Mouse (Mus musculus): ENCODE data around the gene Nkain2. TPM values are rescaled to one million over a fixed set of nuclear protein-coding genes. Genes with fewer than 3 reads are reported as not detected.

The Nkain2 gene
- total RNA-seq, 2 experiments from 2014 or later, result 0.79 TPM; not detected in 1

DNA sequence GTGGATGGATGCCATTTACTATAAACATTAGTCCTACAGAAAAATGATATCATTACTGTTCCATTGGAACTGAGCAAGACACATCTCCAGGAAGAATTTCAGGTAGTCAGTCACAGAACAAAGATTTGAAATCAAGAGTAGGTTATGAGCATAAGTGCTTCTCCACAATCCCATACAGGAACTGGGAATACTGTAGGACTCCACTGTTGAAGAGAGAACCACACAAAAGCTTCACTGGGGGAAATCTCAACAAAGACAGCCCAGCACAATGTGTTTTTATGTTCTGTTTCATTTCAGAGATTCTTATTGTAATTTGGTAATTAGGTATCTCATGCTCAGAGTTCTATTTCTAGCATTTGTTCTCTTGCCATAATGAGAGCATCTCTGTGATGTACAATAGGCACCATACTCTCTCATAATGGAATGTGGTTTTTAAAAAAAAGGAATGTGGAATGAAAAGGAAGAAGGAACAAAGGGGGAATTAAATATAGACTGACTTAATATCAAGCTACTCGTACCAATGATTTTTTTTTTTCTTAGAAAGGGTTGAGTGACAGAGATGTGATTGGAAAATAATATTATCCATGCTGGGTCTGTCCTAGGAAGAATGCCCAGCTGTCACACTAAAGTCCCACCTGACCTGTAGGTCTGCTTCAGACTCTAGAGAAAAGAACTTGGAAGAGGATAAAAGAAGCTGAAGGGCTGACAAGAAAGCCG is 313.5 kb downstream of the Nkain2 start:
- no peak for DNase-seq

- no peak for DNase-seq
Observed at GRCm38 (mm10) chr10:32557673-32558072, 332.6 kb downstream of the Nkain2 start.

GRCm38 (mm10) chr10:32536057-32536456 is 354.2 kb downstream of the Nkain2 start:
- DNase-seq, result no peak

GRCm38 (mm10) chr10:32510821-32511220 is 379.4 kb downstream of the Nkain2 start:
- DNase-seq, result no peak

DNA sequence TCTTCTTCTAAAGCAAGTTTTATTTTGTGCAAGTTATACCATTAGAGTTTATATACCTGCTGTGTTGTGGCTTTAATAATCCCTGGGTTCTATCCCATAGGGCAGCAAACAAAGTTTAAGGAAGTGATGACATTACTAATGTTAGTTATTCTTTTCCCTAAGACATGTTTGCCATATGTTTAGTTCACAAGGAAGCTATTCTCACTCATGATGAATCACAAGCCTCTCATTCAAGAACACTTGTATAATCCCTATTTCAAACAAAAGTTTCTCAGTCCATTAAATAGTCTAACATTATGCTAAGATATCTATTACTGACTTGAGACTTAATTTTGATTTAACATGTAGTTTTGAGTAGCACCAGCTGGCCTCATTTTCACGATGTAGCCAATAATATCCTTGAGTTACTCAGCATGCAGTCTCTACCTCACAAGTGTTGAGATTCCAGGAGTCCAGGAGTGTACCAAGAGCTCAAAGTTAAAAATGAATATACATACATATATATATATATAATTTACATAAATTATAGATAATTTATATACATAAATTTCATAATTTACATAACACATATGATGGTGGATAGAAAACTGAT is 395.6 kb downstream of the Nkain2 start:
- DNase-seq, result no peak

- no peak for DNase-seq
Observed at GRCm38 (mm10) chr10:32493600-32493999, 396.7 kb downstream of the Nkain2 start.

DNA sequence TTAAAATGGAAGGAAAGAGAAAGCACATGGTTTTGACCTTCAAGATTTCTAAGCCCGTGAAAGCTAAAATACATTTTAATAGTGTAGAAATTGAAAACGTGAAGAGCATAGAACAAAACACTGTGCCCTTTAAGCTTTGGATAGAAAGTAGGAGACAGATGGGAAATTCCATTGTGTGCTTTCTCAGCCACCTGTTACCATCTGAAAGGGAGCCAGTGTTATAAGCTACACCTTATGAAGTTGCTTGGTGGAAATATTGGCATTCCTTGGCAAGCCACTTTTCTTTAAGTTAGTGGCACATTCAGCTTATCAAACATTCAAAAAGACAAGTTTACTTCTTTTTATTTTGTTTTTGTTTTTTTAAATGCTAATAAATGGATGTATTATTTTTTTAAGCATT is 427.5 kb downstream of the Nkain2 start:
- DNase-seq, result no peak

- no peak for DNase-seq
Observed at GRCm38 (mm10) chr10:32439932-32440519, 450.2 kb downstream of the Nkain2 start.

DNA sequence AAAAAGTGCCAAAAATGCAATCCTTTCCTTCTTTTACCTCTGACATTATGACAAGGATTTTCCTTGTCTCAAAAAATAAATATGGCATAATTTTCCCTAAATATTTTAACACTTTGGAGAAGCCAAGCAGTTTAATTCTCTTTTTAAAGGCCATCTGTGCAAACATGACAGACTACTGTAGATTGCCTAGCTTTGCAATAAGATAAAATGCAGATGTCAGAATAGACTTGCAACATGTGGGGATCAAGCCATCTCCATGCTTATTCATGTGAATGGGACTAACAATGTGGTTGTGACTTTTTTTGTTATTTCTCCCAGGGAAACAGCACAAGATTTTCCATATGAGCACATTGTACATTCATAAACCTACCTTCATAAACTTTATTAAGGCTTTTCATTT is 476.0 kb downstream of the Nkain2 start:
- DNase-seq, result no peak

- DNase-seq, result no peak
Observed at GRCm38 (mm10) chr10:32411331-32411730, 478.9 kb downstream of the Nkain2 start.

DNA sequence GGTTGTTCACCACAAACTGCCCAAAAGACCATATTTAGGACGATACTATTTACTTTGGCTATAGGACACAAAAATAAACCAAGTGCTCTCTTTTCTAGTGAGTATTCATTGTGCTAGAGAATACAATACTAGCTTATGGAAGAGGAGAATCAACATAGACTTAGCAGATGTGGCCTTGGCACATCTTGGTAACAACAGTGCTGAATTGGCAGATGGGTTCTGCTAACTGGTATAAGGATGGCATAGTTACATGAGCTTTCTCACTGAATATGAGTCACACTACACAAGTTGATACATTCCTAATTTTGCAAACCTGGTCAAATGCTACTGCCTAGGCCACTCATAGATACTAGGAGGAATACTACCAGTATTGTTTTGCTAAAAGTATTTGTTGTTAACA is 489.3 kb downstream of the Nkain2 start:
- DNase-seq, result no peak

DNA sequence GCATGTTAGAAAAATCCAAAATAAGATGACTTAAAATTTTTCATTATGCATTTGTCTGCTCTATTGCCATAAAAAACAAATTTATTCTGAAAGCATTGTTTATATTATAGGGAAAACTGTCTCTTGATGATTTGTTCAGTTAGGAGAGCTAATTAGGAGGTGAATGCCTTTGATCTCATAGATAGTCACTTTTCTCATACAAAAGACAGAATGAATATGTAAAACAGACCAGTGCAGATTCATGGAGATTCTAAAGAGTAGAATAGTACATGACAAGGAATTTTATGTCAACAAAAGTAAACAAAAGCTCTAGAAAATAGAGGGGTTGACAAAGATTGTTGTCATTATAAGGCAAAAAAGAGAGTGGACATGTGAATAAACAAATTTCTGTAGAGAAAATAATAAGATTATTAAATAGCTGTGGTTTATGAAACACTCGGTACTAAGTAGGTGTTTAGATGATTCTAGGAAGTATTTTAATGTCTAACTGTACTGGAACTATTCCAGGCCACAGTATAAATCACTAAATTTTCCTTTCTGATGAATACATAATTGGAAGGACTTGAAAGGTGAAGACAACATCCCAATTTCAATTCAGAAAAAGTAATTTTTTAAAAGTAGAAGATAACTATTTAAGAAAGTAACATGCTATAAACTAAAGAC is 496.3 kb downstream of the Nkain2 start:
- no peak for DNase-seq

DNA sequence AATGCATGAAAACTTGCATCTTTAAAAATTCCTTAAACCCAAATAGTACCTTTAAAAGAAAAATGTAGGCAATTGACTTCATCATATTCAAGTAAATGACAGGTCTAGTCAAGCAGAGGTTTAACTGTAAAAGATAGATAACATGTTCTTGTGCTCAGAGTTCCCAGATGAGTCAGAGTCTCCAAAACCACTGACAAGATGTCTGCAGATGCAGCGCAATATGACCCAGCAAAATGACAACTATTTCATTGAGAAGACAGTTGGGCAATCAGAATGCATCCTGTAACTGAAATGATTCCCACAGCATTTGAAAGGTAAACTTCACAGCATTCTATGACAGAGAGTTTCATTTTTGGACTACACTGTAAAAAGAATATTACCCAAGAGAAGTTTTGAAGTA is 496.9 kb downstream of the Nkain2 start:
- no peak for DNase-seq

GRCm38 (mm10) chr10:32312754-32313153 is 577.5 kb downstream of the Nkain2 start:
- DNase-seq, result no peak

GRCm38 (mm10) chr10:32301024-32301597 is 589.2 kb downstream of the Nkain2 start:
- DNase-seq, result no peak

- no peak for DNase-seq
Observed at GRCm38 (mm10) chr10:32290487-32290886, 599.8 kb downstream of the Nkain2 start.

GRCm38 (mm10) chr10:32283690-32284089 is 606.6 kb downstream of the Nkain2 start:
- DNase-seq, result no peak

DNA sequence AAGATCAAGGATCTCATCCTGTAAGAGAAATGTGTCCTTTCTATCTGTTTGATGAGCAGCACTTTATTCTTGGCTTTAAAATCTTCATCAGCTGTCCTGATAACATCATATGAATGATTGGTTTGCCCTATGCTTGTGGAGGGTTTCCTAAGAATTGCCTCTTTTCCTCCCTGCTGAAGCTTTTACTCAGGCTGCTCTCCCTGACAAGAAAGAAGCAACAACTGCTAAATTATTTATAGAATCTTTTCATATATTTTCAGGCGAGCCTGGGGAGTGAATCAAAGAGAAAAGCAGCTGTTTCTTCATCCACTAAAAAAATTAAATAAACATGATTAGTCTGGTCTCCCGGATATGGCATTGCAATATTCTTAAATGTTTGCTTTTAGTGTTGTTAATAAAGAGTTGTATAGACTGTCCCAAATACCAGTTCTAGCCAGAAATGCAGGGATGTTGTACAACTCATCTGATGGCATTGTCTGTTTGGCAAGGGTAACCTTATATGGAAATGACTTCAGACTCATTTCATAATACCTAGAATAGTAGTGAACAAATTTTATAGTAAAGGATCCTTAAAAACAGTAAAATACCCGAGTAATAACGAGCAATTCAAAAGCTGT is 646.9 kb downstream of the Nkain2 start:
- no peak for DNase-seq

DNA sequence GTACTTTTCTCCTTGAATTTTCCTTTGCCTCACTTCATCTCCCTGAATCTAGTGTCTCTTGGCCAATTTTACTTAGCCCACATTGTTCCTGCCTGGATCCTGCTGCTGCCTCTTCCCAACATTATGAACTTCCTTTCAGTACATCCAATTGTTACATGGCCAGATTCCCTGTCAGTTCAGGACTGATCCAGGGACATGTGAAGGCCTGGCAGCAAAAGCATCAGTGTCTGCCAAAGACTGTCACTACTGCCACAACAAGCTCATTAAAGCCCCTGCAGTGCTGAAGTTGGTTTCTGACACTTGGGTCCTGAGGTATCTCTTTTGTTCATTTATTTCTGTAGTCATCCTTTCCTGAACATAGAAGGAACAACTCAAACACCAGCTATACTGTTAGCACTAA is 649.1 kb downstream of the Nkain2 start:
- DNase-seq, result no peak

DNA sequence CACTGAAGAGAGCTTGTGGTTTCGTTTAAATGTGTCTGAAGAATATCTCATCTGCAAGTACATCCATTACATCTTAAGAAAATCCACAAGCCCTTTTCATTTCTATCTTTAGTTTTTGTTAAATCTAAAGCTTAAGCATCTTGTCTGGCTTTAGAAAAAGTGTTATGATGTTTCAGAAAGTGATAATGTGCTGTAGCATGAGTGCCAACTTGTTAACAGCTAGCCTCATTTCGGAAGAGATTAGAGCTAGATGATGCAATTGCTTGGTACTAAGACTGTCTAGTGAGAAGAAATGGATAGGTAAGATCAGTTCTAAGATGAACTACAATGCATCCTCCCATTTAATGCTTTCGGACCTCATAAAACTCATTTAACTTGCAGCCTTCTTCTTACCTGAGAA is 707.3 kb downstream of the Nkain2 start:
- no peak for DNase-seq

- no peak for DNase-seq
Observed at GRCm38 (mm10) chr10:32091354-32091753, 798.9 kb downstream of the Nkain2 start.

DNA sequence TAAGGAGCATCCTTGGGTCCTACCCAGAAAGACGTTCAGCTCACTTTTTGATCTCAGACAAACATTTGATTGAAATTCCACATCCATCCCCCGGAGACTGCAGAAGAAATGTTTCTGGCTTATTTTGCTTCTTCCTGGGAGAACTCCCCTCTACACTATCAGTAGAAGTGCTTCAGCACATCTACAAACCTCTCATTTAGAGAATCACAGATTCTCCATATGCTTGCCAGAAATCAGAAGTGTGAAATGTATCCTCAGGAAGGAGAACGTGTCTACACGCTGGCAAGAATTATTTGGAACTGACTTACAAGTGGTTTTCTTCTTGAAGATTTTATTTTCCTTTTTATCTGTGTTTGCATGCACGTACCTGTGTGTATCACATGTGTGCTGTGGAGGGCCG is 829.9 kb downstream of the Nkain2 start:
- DNase-seq, result no peak

Measured in heart, adult 18-20 months (tissue).